ENCODE assay signal across 24 mouse cellular contexts in the genomic region with DNA sequence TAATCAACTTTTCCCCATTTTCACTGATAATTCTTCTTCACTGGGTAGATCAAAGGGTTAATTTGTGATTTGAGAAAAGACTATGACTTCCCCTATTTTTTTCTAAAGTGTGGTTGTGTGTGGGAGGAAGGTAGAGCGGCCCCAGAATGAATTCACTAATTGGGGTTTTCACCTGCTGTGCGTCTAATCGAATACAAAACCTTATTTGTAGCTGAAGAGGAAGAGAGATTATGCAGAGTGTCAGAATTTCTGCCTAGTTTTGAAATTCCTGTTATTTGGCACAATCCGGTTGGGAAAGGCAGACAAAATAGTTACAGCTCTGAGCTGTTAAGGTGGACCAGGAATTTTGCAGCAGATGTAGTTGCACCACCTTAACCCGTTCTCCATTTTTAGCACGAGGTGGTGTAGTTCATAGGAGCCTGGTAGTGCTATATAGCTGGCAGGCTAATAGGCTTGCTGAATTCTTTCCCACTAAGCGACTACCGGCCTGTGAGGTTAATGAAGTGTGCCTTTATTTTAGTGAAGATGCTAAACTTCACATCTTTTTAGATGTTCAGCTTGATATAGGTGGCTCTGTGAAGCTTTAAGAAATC.
DNase-seq lines count a peak whose midpoint lies in the region; ATAC-seq and TF ChIP-seq lines count a peak whose summit lies in the region.
"Had no signal": no experiment of that assay in that cellular context is flagged by ENCODE, and none has a peak within 500 bp of the region (broad histone marks: within the 10 kb centered on the region; RNA-seq: fewer than 3 reads in every experiment).

No protein-coding gene starts in this region.

- H3K27ac ChIP-seq in forebrain, embryonic 13.5 days: no peak overlapping the region
- no peak overlapping the region for H3K27ac ChIP-seq in forebrain, embryonic 16.5 days (ENCODE audit: low read length)
- H3K27ac ChIP-seq in CH12.LX (ENCODE audit: insufficient read depth, low read depth): no peak overlapping the region
- no peak overlapping the region for H3K27ac ChIP-seq in limb, embryonic 10.5 days
- no peak overlapping the region for H3K27ac ChIP-seq in intestine, embryonic 16.5 days (ENCODE audit: low read length)
- H3K27ac ChIP-seq: embryonic facial prominence, embryonic 15.5 days; heart, adult 2 months; hindbrain, embryonic 14.5 days; kidney, embryonic 15.5 days; liver, embryonic 15.5 days; lung, embryonic 15.5 days had no signal

- TF ChIP-seq EP300 in CH12.LX (IDR thresholded peaks at IDR 0.05; ENCODE audit: low read length): no peak

- H3K9me3 ChIP-seq in forebrain, embryonic 13.5 days (replicated peaks): no peaks in the 10 kb centered on the region
- no peaks in the 10 kb centered on the region for H3K9me3 ChIP-seq in forebrain, embryonic 16.5 days (ENCODE audit: control insufficient read depth, low read length)
- H3K9me3 ChIP-seq in CH12.LX (replicated peaks; ENCODE audit: low read length): no peaks in the 10 kb centered on the region
- H3K9me3 ChIP-seq in limb, embryonic 10.5 days (replicated peaks): no peaks in the 10 kb centered on the region
- no peaks in the 10 kb centered on the region for H3K9me3 ChIP-seq in intestine, embryonic 16.5 days (ENCODE audit: control insufficient read depth, low read length)
- H3K9me3 ChIP-seq: embryonic facial prominence, embryonic 15.5 days; kidney, embryonic 15.5 days; liver, embryonic 15.5 days; lung, embryonic 15.5 days had no signal

- H3K4me1 ChIP-seq in forebrain, embryonic 13.5 days: no peaks in the 10 kb centered on the region
- H3K4me1 ChIP-seq in forebrain, embryonic 16.5 days (replicated peaks; ENCODE audit: control insufficient read depth, insufficient read depth, low read length): no peaks in the 10 kb centered on the region
- H3K4me1 ChIP-seq in CH12.LX (ENCODE audit: control insufficient read depth in 1 of 2, insufficient read depth in 2 of 2): no peaks in the 10 kb centered on the region
- no peaks in the 10 kb centered on the region for H3K4me1 ChIP-seq in limb, embryonic 10.5 days
- no peaks in the 10 kb centered on the region for H3K4me1 ChIP-seq in intestine, embryonic 16.5 days (ENCODE audit: control insufficient read depth, insufficient read depth, low read length)
- H3K4me1 ChIP-seq: embryonic facial prominence, embryonic 15.5 days; kidney, embryonic 15.5 days; liver, embryonic 15.5 days; lung, embryonic 15.5 days had no signal

- 28% methylated on average over 8 of the region's 8 CpGs for WGBS in forebrain, embryonic 13.5 days
- WGBS in forebrain, embryonic 16.5 days: 24% methylated on average over 8 of the region's 8 CpGs
- WGBS in limb, embryonic 10.5 days: 43% methylated on average over 8 of the region's 8 CpGs
- WGBS in intestine, embryonic 16.5 days: 60% methylated on average over 8 of the region's 8 CpGs

- in situ Hi-C loops in CH12.LX (cut with MboI; ENCODE audit: low pct_ligation_motif_present, low pct_unique_long_range_greater_than_20kb, low sequenced_read_pairs): no loop called here

- dilution Hi-C loops in CH12.LX (cut with MboI; ENCODE audit: extremely low pct_ligation_motif_present, extremely low pct_unique_long_range_greater_than_20kb, low sequenced_read_pairs): no loop called here

- H3K9ac ChIP-seq in forebrain, embryonic 13.5 days: no peak overlapping the region
- H3K9ac ChIP-seq in forebrain, embryonic 16.5 days (replicated peaks; ENCODE audit: low read depth, low read length): no peak overlapping the region
- H3K9ac ChIP-seq in CH12.LX (ENCODE audit: insufficient read depth, low read depth): no peak overlapping the region
- no peak overlapping the region for H3K9ac ChIP-seq in intestine, embryonic 16.5 days (ENCODE audit: low read depth, low read length)
- H3K9ac ChIP-seq: embryonic facial prominence, embryonic 15.5 days; hindbrain, embryonic 14.5 days; kidney, embryonic 15.5 days; liver, embryonic 15.5 days; lung, embryonic 15.5 days had no signal

- DNase-seq in CH12.LX (ENCODE audit: extremely low read depth): peak; percentile 14
- no peak for DNase-seq in gastrocnemius, adult 18-20 months (ENCODE audit: low spot score)
- no peak for DNase-seq in limb, embryonic 10.5 days (ENCODE audit: low spot score)
- DNase-seq: adrenal gland, postnatal 36 days; cerebellum, adult 11 months; cerebellum, postnatal 10 days; gastrocnemius, postnatal 36 days; heart, adult 2 months; kidney, postnatal 36 days; layer of hippocampus, adult 9-11 months; lung, postnatal 36 days; midbrain, embryonic 14.5 days; right cerebral cortex, postnatal 25 days; thymus, postnatal 14 days had no signal

- no peaks in the 10 kb centered on the region for H3K79me2 ChIP-seq in CH12.LX (replicated peaks; ENCODE audit: control insufficient read depth, extremely low read depth, insufficient read depth, poor library complexity, severe bottlenecking)

- ATAC-seq in forebrain, embryonic 13.5 days: peak; percentile 59; the same call in 1 of the 2 replicates
- ATAC-seq in forebrain, embryonic 16.5 days: no peak
- ATAC-seq in hematopoietic stem cell, adult 5-6 weeks (replicated peaks in 1 of 2; ENCODE audit: insufficient read depth in 1 of 2, low FRiP score in 2 of 2, low TSS enrichment in 1 of 2, low read depth in 1 of 2, poor library complexity in 2 of 2, severe bottlenecking in 2 of 2): peak; percentile 7 to 32; a peak in 1 of 4 replicates
- no peak for ATAC-seq in intestine, embryonic 16.5 days
- ATAC-seq: intestine, postnatal 0 days had no signal

- TF ChIP-seq POLR2A in CH12.LX (IDR thresholded peaks at IDR 0.05; ENCODE audit: low read depth, low read length): no peak

- H3K27me3 ChIP-seq in forebrain, embryonic 13.5 days: no peaks in the 10 kb centered on the region
- no peaks in the 10 kb centered on the region for H3K27me3 ChIP-seq in forebrain, embryonic 16.5 days (replicated peaks; ENCODE audit: control insufficient read depth, insufficient read depth, low read length)
- H3K27me3 ChIP-seq in CH12.LX (replicated peaks): no peaks in the 10 kb centered on the region
- peaks cover 13% of the 10 kb centered on the region; the same call in 1 of the 2 replicates for H3K27me3 ChIP-seq in limb, embryonic 10.5 days (ENCODE audit: low read depth, poor library complexity, severe bottlenecking)
- no peaks in the 10 kb centered on the region for H3K27me3 ChIP-seq in intestine, embryonic 16.5 days (replicated peaks; ENCODE audit: control insufficient read depth, insufficient read depth, low read length)
- H3K27me3 ChIP-seq: kidney, embryonic 15.5 days; liver, embryonic 15.5 days; lung, embryonic 15.5 days had no signal

- no peak overlapping the region for H3K4me2 ChIP-seq in forebrain, embryonic 13.5 days
- H3K4me2 ChIP-seq in forebrain, embryonic 16.5 days (ENCODE audit: low read length): no peak overlapping the region
- H3K4me2 ChIP-seq in CH12.LX (ENCODE audit: insufficient read depth, low read depth, poor library complexity, severe bottlenecking): no peak overlapping the region
- H3K4me2 ChIP-seq in intestine, embryonic 16.5 days (ENCODE audit: low read depth, low read length): no peak overlapping the region
- H3K4me2 ChIP-seq: embryonic facial prominence, embryonic 15.5 days; hindbrain, embryonic 14.5 days; kidney, embryonic 15.5 days; liver, embryonic 15.5 days; lung, embryonic 15.5 days had no signal

- TF ChIP-seq RAD21 in CH12.LX (IDR thresholded peaks at IDR 0.05; ENCODE audit: low read depth, low read length): no peak

- TF ChIP-seq CTCF in CH12.LX (conservative IDR thresholded peaks at IDR 0.05 in 1 of 2, IDR thresholded peaks at IDR 0.05 in 1 of 2; ENCODE audit: low read depth in 2 of 2, low read length in 2 of 2): no peak

- H3K36me3 ChIP-seq in forebrain, embryonic 13.5 days (ENCODE audit: poor library complexity, severe bottlenecking): no peaks in the 10 kb centered on the region
- H3K36me3 ChIP-seq in forebrain, embryonic 16.5 days (ENCODE audit: control insufficient read depth, insufficient read depth): no peaks in the 10 kb centered on the region
- no peaks in the 10 kb centered on the region for H3K36me3 ChIP-seq in CH12.LX (replicated peaks in 1 of 2; ENCODE audit: control insufficient read depth in 1 of 2, insufficient read depth in 1 of 2, low read length in 1 of 2)
- H3K36me3 ChIP-seq in limb, embryonic 10.5 days: no peaks in the 10 kb centered on the region
- no peaks in the 10 kb centered on the region for H3K36me3 ChIP-seq in intestine, embryonic 16.5 days (ENCODE audit: control insufficient read depth, insufficient read depth, low read length)
- H3K36me3 ChIP-seq: embryonic facial prominence, embryonic 15.5 days; kidney, embryonic 15.5 days; liver, embryonic 15.5 days; lung, embryonic 15.5 days had no signal

- no peak overlapping the region for H3K4me3 ChIP-seq in forebrain, embryonic 13.5 days
- no peak overlapping the region for H3K4me3 ChIP-seq in forebrain, embryonic 16.5 days (replicated peaks; ENCODE audit: low read length)
- no peak overlapping the region for H3K4me3 ChIP-seq in CH12.LX (replicated peaks in 1 of 3; ENCODE audit: low read depth in 2 of 3, low read length in 2 of 3, poor library complexity in 1 of 3)
- H3K4me3 ChIP-seq in limb, embryonic 10.5 days: no peak overlapping the region
- no peak overlapping the region for H3K4me3 ChIP-seq in intestine, embryonic 16.5 days (ENCODE audit: low read length)
- H3K4me3 ChIP-seq: embryonic facial prominence, embryonic 15.5 days; heart, adult 2 months; kidney, embryonic 15.5 days; liver, embryonic 15.5 days; lung, embryonic 15.5 days had no signal

TF ChIP-seq in CH12.LX, 34 proteins besides CTCF, POLR2A, EP300 and RAD21:
- TF ChIP-seq ZMIZ1 (IDR thresholded peaks at IDR 0.05; ENCODE audit: low read depth, low read length) (no peak), ZNF384 (IDR thresholded peaks at IDR 0.05; ENCODE audit: low read depth, low read length) (peak; percentile 35; the same call in 1 of the 2 replicates)

Comparison
In these comparisons a context has a peak if more than half of its experiments do, and no peak if none do; other contexts are left out.
1. ATAC-seq: peak in forebrain, embryonic 13.5 days (single experiment) and hematopoietic stem cell, adult 5-6 weeks (2 of 2); none in forebrain, embryonic 16.5 days (single experiment) and intestine, embryonic 16.5 days (single experiment).